Mouse (Mus musculus) erythroblast, embryonic 14.5 days (primary cell): Measurements from ENCODE around the gene Zgpat. TPM values are rescaled to one million over a fixed set of nuclear protein-coding genes. Genes with fewer than 3 reads are reported as not detected.

ENCODE experiments used
- H3K27me3 ChIP-seq: 2 replicates; pipeline ENCODE4 v1.6.1; 2012; ENCODE audit warnings: inconsistent platforms; ENCODE audit not compliant: control insufficient read depth
- H3K36me3 ChIP-seq: 2 replicates; pipeline ENCODE4 v1.6.1; 2012; ENCODE audit warnings: mild to moderate bottlenecking, inconsistent platforms; ENCODE audit not compliant: control insufficient read depth
- H3K4me1 ChIP-seq: 2 replicates; pipeline ENCODE4 v1.6.1; 2012; ENCODE audit warnings: inconsistent platforms; ENCODE audit not compliant: control insufficient read depth
- H3K4me3 ChIP-seq: replicated peaks from 2 replicates; pipeline ENCODE3; 2012; ENCODE audit warnings: moderate library complexity, mild to moderate bottlenecking, inconsistent platforms
- H3K9me3 ChIP-seq: 2 replicates; pipeline ENCODE4 v1.6.1; 2012; ENCODE audit warnings: low read length, inconsistent platforms, mixed read lengths; ENCODE audit not compliant: control insufficient read depth
- GATA1 ChIP-seq: IDR thresholded peaks from 2 replicates; pipeline ENCODE4 v1.6.1; 2012; ENCODE audit warnings: low read length, inconsistent platforms, mixed read lengths
- TAL1 ChIP-seq: IDR thresholded peaks from 3 replicates; pipeline ENCODE4 v1.6.1; 2012; ENCODE audit warnings: low read length, inconsistent platforms, mixed read lengths
- polyA plus RNA-seq: library from polyadenylated mRNA; stranded (reverse); fragments of >175 nt; gene quantifications from 2 replicates; pipeline ENCODE4 v1.2.3, GENCODE M21; 2012

The Zgpat gene
- polyA plus RNA-seq, 1 experiment, result 1.1 TPM

- H3K36me3 ChIP-seq, result peaks cover 100% of the 10 kb centered on the region
- no peak for TF ChIP-seq GATA1
- no peaks in the 10 kb centered on the region for H3K27me3 ChIP-seq
- H3K9me3 ChIP-seq, result no peaks in the 10 kb centered on the region
- no peaks in the 10 kb centered on the region for H3K4me1 ChIP-seq
- no peak overlapping the region for H3K4me3 ChIP-seq
Measured at GRCm38 (mm10) chr2:181356780-181357179, 7.9 kb upstream of the Zgpat start.

GRCm38 (mm10) chr2:181363946-181364345 lies 782 bp upstream of the Zgpat start:
- Histone ChIP-seq H3K27me3 (no peaks in the 10 kb centered on the region), H3K4me3 (peak overlapping the region; percentile 68), H3K9me3 (no peaks in the 10 kb centered on the region), H3K4me1 (peaks cover 44% of the 10 kb centered on the region), H3K36me3 (peaks cover 58% of the 10 kb centered on the region)
- no peak for TF ChIP-seq GATA1
- no peak for TF ChIP-seq TAL1

GRCm38 (mm10) chr2:181364487-181364859 lies 255 bp upstream of the Zgpat start:
- Histone ChIP-seq H3K36me3 (peaks cover 58% of the 10 kb centered on the region), H3K27me3 (no peaks in the 10 kb centered on the region), H3K4me1 (peaks cover 44% of the 10 kb centered on the region), H3K4me3 (peak overlapping the region; percentile 68), H3K9me3 (no peaks in the 10 kb centered on the region)
- TF ChIP-seq TAL1 (no peak), GATA1 (no peak)

GRCm38 (mm10) chr2:181365655-181366075 lies 937 bp downstream of the Zgpat start:
- H3K9me3 ChIP-seq, result peaks cover 4% of the 10 kb centered on the region; the same call in 1 of the 2 replicates
- TF ChIP-seq TAL1, result no peak
- no peak for TF ChIP-seq GATA1
- peaks cover 58% of the 10 kb centered on the region for H3K36me3 ChIP-seq
- no peaks in the 10 kb centered on the region for H3K27me3 ChIP-seq
- peaks cover 47% of the 10 kb centered on the region for H3K4me1 ChIP-seq
- H3K4me3 ChIP-seq, result peak overlapping the region; percentile 68

- H3K4me3 ChIP-seq, result no peak overlapping the region
Measured at GRCm38 (mm10) chr2:181370001-181370400, 5.3 kb downstream of the Zgpat start.

GRCm38 (mm10) chr2:181375787-181376186 lies 11.1 kb downstream of the Zgpat start:
- peaks cover 51% of the 10 kb centered on the region for H3K36me3 ChIP-seq
- TF ChIP-seq TAL1 (no peak), GATA1 (no peak)

More at GRCm38 (mm10) chr2:181370001-181370400, 5.3 kb downstream of the Zgpat start:
- peaks cover 4% of the 10 kb centered on the region; the same call in 1 of the 2 replicates for H3K9me3 ChIP-seq
- TF ChIP-seq TAL1, result no peak
- TF ChIP-seq GATA1, result no peak
- no peaks in the 10 kb centered on the region for H3K27me3 ChIP-seq
- peaks cover 42% of the 10 kb centered on the region for H3K36me3 ChIP-seq
- H3K4me1 ChIP-seq, result peaks cover 39% of the 10 kb centered on the region

GRCm38 (mm10) chr2:181377230-181377629 lies 12.5 kb downstream of the Zgpat start:
- Histone ChIP-seq H3K9me3 (no peaks in the 10 kb centered on the region), H3K4me3 (no peak overlapping the region), H3K36me3 (peaks cover 62% of the 10 kb centered on the region), H3K4me1 (peaks cover 12% of the 10 kb centered on the region), H3K27me3 (no peaks in the 10 kb centered on the region)
- no peak for TF ChIP-seq TAL1
- TF ChIP-seq GATA1, result no peak

More at GRCm38 (mm10) chr2:181375787-181376186, 11.1 kb downstream of the Zgpat start:
- Histone ChIP-seq H3K4me3 (no peak overlapping the region), H3K9me3 (no peaks in the 10 kb centered on the region), H3K4me1 (peaks cover 12% of the 10 kb centered on the region), H3K27me3 (no peaks in the 10 kb centered on the region)

- Histone ChIP-seq H3K9me3 (no peaks in the 10 kb centered on the region), H3K4me1 (peaks cover 10% of the 10 kb centered on the region), H3K27me3 (no peaks in the 10 kb centered on the region), H3K4me3 (no peak overlapping the region), H3K36me3 (peaks cover 72% of the 10 kb centered on the region)
- TF ChIP-seq TAL1 (no peak), GATA1 (no peak)
Measured at GRCm38 (mm10) chr2:181378701-181379100, 14.0 kb downstream of the Zgpat start.

- no peak for TF ChIP-seq TAL1
- H3K4me3 ChIP-seq, result no peak within 1 kb of the TSS
Measured at GRCm38 (mm10) chr2:181379778-181380177, 15.1 kb downstream of the Zgpat start, which contains the start of gene Lime1. TSS of gene Lime1 (plus strand) at chr2:181380078.

GRCm38 (mm10) chr2:181380251-181380650 lies 15.5 kb downstream of the Zgpat start:
- Histone ChIP-seq H3K4me3 (no peak overlapping the region), H3K36me3 (peaks cover 80% of the 10 kb centered on the region), H3K9me3 (no peaks in the 10 kb centered on the region), H3K4me1 (peaks cover 4% of the 10 kb centered on the region), H3K27me3 (no peaks in the 10 kb centered on the region)
- TF ChIP-seq TAL1 (no peak), GATA1 (no peak)

More at GRCm38 (mm10) chr2:181379778-181380177, 15.1 kb downstream of the Zgpat start, which contains the start of gene Lime1:
- Histone ChIP-seq H3K36me3 (peaks cover 78% of the 10 kb centered on the region), H3K9me3 (no peaks in the 10 kb centered on the region), H3K4me1 (peaks cover 4% of the 10 kb centered on the region), H3K27me3 (no peaks in the 10 kb centered on the region)
